Mouse (Mus musculus): ENCODE measurements around the gene Pmepa1.
A peak's percentile ranks its signal among the peaks of the same experiment; 100 is the strongest.

Gene Pmepa1

GRCm38 (mm10) chr2:173276409-173276808, at the start of gene Pmepa1:
Gene Pmepa1 (minus strand): TSS chr2:173276533.
- peak; percentile 67 to 76 for DNase-seq

GRCm38 (mm10) chr2:173321754-173322153, 45.4 kb upstream of the Pmepa1 start:
- no peak for DNase-seq

GRCm38 (mm10) chr2:173321194-173321593, 44.9 kb upstream of the Pmepa1 start:
- DNase-seq, result no peak

GRCm38 (mm10) chr2:173314291-173314690, 38.0 kb upstream of the Pmepa1 start:
- no peak for DNase-seq

GRCm38 (mm10) chr2:173308486-173308885, 32.2 kb upstream of the Pmepa1 start:
- no peak for DNase-seq

- no peak for DNase-seq
Measured at GRCm38 (mm10) chr2:173307984-173308383, 31.7 kb upstream of the Pmepa1 start.

GRCm38 (mm10) chr2:173307561-173307960, 31.2 kb upstream of the Pmepa1 start:
- DNase-seq, result no peak

- peak; percentile 33 to 57 for DNase-seq
Measured at GRCm38 (mm10) chr2:173306734-173307525, 30.6 kb upstream of the Pmepa1 start.

GRCm38 (mm10) chr2:173305011-173305410, 28.7 kb upstream of the Pmepa1 start:
- no peak for DNase-seq

- DNase-seq, result no peak
Measured at GRCm38 (mm10) chr2:173300663-173301630, 24.6 kb upstream of the Pmepa1 start.

GRCm38 (mm10) chr2:173296408-173296807, 20.1 kb upstream of the Pmepa1 start:
- no peak for DNase-seq

- no peak for DNase-seq
Measured at GRCm38 (mm10) chr2:173293042-173293441, 16.7 kb upstream of the Pmepa1 start.

GRCm38 (mm10) chr2:173292551-173292950, 16.2 kb upstream of the Pmepa1 start:
- no peak for DNase-seq

GRCm38 (mm10) chr2:173290981-173291380, 14.6 kb upstream of the Pmepa1 start:
- no peak for DNase-seq

- no peak for DNase-seq
Measured at GRCm38 (mm10) chr2:173289928-173290327, 13.6 kb upstream of the Pmepa1 start.

- DNase-seq, result no peak
Measured at GRCm38 (mm10) chr2:173285816-173286538, 9.6 kb upstream of the Pmepa1 start.

- no peak for DNase-seq
Measured at GRCm38 (mm10) chr2:173284771-173285170, 8.4 kb upstream of the Pmepa1 start.

- no peak for DNase-seq
Measured at GRCm38 (mm10) chr2:173282191-173282590, 5.9 kb upstream of the Pmepa1 start.

GRCm38 (mm10) chr2:173281021-173281937, 4.9 kb upstream of the Pmepa1 start:
- DNase-seq, result no peak

GRCm38 (mm10) chr2:173278846-173279580, 2.7 kb upstream of the Pmepa1 start:
- DNase-seq, result no peak

GRCm38 (mm10) chr2:173276859-173277258, 526 bp upstream of the Pmepa1 start:
- DNase-seq, result peak in 1 of 2 experiments; percentile 8
